Mouse (Mus musculus) heart, embryonic 14.5 days (tissue): ENCODE data around the gene Sorbs1. TPM values are rescaled to one million over a fixed set of nuclear protein-coding genes. Genes with fewer than 3 reads are reported as not detected.
A peak's percentile ranks its signal among the peaks of the same experiment; 100 is the strongest.

Experiments used
- ATAC-seq: fragments of 200-750 bp; cut with Nextera tagmentation; 2 replicates; pipeline ENCODE4 v1.8.0; 2017; ENCODE audit warnings: low read depth, moderate TSS enrichment; ENCODE audit not compliant: insufficient number of reproducible peaks, insufficient read depth, low FRiP score
- H3K27ac ChIP-seq, 2 experiments: fragments of 200-500 bp in 1 of 2; fragments of 300-500 bp in 1 of 2; sonication (generic) in 1 of 2; replicated peaks in 1 of 2; 2 replicates each; pipeline ENCODE4 v1.5.1; 2012 to 2014; ENCODE audit warnings: low read depth in 2 of 2, low read length in 2 of 2, control low read depth in 1 of 2, mild to moderate bottlenecking in 1 of 2, mixed read lengths in 1 of 2; ENCODE audit not compliant: control insufficient read depth in 1 of 2, insufficient read depth in 1 of 2
- H3K27me3 ChIP-seq: fragments of 300-500 bp; sonication (generic); 2 replicates; pipeline ENCODE4 v1.6.1; 2014; ENCODE audit warnings: mild to moderate bottlenecking, low read length, control low read depth; ENCODE audit not compliant: control insufficient read depth, insufficient read depth
- H3K36me3 ChIP-seq: fragments of 300-500 bp; sonication (generic); 2 replicates; pipeline ENCODE4 v1.6.1; 2014; ENCODE audit warnings: mild to moderate bottlenecking, control low read depth, low read length, mixed read lengths; ENCODE audit not compliant: control insufficient read depth, insufficient read depth
- H3K4me1 ChIP-seq, 2 experiments: fragments of 200-500 bp in 1 of 2; fragments of 300-500 bp in 1 of 2; sonication (generic) in 1 of 2; 2 replicates each; pipeline ENCODE4 v1.6.1; 2012 to 2014; ENCODE audit warnings: low read length in 2 of 2, control low read depth in 1 of 2, mixed read lengths in 1 of 2; ENCODE audit not compliant: control insufficient read depth in 2 of 2, insufficient read depth in 2 of 2
- H3K4me2 ChIP-seq: fragments of 300-500 bp; sonication (generic); 2 replicates; pipeline ENCODE4 v1.6.1; 2014; ENCODE audit warnings: mild to moderate bottlenecking, low read length
- H3K4me3 ChIP-seq, 2 experiments: fragments of 200-500 bp in 1 of 2; fragments of 300-500 bp in 1 of 2; sonication (generic) in 1 of 2; 2 replicates each; pipeline ENCODE4 v1.5.1; 2012 to 2014; ENCODE audit warnings: low read length in 2 of 2, mild to moderate bottlenecking in 2 of 2, control low read depth in 1 of 2, low read depth in 1 of 2, moderate library complexity in 1 of 2; ENCODE audit not compliant: control insufficient read depth in 1 of 2, insufficient read depth in 1 of 2
- H3K9ac ChIP-seq: fragments of 300-500 bp; sonication (generic); 2 replicates; pipeline ENCODE4 v1.6.1; 2014; ENCODE audit warnings: mild to moderate bottlenecking, low read length
- H3K9me3 ChIP-seq: fragments of 300-500 bp; sonication (generic); 2 replicates; pipeline ENCODE4 v1.6.1; 2016; ENCODE audit warnings: low read length, control low read depth; ENCODE audit not compliant: control insufficient read depth
- WGBS: fragments of 180-500 bp; shearing (Covaris S2); extraction: QIAGEN DNeasy Blood & Tissue Kit; methylation state at CpG from one replicate; pipeline ENCODE4 v1.1.7; 2014; 5-methylcytosine and 5-hydroxymethylcytosine counted together
- polyA plus RNA-seq: library from polyadenylated mRNA; unstranded; fragments of >200 nt; fragmentation: Nextera tagmentation; extraction: Ambion mirVana; gene quantifications from 2 replicates; pipeline ENCODE4 v1.2.1, GENCODE M21; 2014

Sorbs1 gene
- polyA plus RNA-seq, 1 experiment from 2014 or later: 109 TPM

GRCm38 (mm10) chr19:40455248-40455647 is 58.3 kb downstream of the Sorbs1 start:
- no peak overlapping the region for H3K4me3 ChIP-seq
- WGBS: 92% methylated on average over 4 of the region's 4 CpGs
- no peak for ATAC-seq
- H3K4me2 ChIP-seq: no peak overlapping the region
- H3K27me3 ChIP-seq: no peaks in the 10 kb centered on the region
- H3K36me3 ChIP-seq: peaks cover 14% of the 10 kb centered on the region; the same call in 1 of the 2 replicates
- H3K9ac ChIP-seq: no peak overlapping the region
- no peak overlapping the region for H3K27ac ChIP-seq
- peaks cover 3 to 20% of the 10 kb centered on the region in 2 experiments for H3K4me1 ChIP-seq
- H3K9me3 ChIP-seq: no peaks in the 10 kb centered on the region

GRCm38 (mm10) chr19:40454096-40454495 is 59.5 kb downstream of the Sorbs1 start:
- H3K36me3 ChIP-seq: peaks cover 24% of the 10 kb centered on the region; the same call in 1 of the 2 replicates
- no peaks in the 10 kb centered on the region for H3K9me3 ChIP-seq
- no peak overlapping the region for H3K27ac ChIP-seq
- ATAC-seq: no peak
- no peak overlapping the region for H3K9ac ChIP-seq
- H3K27me3 ChIP-seq: no peaks in the 10 kb centered on the region
- WGBS: 76% methylated on average over 4 of the region's 4 CpGs
- no peak overlapping the region for H3K4me2 ChIP-seq
- peaks cover 0 to 13% of the 10 kb centered on the region in 2 experiments; a peak in 3 of 4 replicates for H3K4me1 ChIP-seq
- H3K4me3 ChIP-seq: no peak overlapping the region

DNA sequence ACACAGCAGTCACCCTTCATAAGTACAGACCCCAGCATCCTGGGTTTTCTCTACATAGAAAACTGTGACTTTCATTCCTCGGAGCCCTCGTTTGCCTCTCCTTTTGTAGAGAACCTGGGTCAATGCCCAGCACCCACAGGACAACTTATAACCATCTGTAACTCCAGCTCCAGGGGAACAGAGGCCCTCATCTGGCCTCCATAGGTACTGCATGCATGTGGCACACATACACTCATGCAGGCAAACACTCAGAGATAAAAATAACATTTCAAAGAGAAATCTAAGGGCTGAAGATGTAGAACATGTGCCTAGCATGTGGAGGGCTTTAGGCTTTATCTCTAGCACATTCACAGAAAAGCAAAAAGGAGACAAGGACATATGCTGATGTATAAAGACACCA is 61.4 kb downstream of the Sorbs1 start:
- Histone ChIP-seq H3K36me3 (peaks cover 37% of the 10 kb centered on the region; the same call in 1 of the 2 replicates), H3K9ac (no peak overlapping the region), H3K4me2 (no peak overlapping the region), H3K4me1 (peaks cover 0 to 13% of the 10 kb centered on the region in 2 experiments; a peak in 3 of 4 replicates), H3K4me3 (no peak overlapping the region), H3K27ac (no peak overlapping the region), H3K27me3 (no peaks in the 10 kb centered on the region), H3K9me3 (no peaks in the 10 kb centered on the region)
- no peak for ATAC-seq
- WGBS: 94% methylated on average over 2 of the region's 2 CpGs

GRCm38 (mm10) chr19:40451307-40451706 is 62.3 kb downstream of the Sorbs1 start:
- no peak overlapping the region for H3K27ac ChIP-seq
- no peaks in the 10 kb centered on the region for H3K9me3 ChIP-seq
- H3K27me3 ChIP-seq: no peaks in the 10 kb centered on the region
- H3K9ac ChIP-seq: no peak overlapping the region
- no peak for ATAC-seq
- no peak overlapping the region for H3K4me2 ChIP-seq
- peaks cover 44% of the 10 kb centered on the region for H3K36me3 ChIP-seq
- WGBS: 88% methylated on average over 6 of the region's 6 CpGs
- peaks cover 0 to 8% of the 10 kb centered on the region in 2 experiments; a peak in 3 of 4 replicates for H3K4me1 ChIP-seq
- H3K4me3 ChIP-seq: no peak overlapping the region

DNA sequence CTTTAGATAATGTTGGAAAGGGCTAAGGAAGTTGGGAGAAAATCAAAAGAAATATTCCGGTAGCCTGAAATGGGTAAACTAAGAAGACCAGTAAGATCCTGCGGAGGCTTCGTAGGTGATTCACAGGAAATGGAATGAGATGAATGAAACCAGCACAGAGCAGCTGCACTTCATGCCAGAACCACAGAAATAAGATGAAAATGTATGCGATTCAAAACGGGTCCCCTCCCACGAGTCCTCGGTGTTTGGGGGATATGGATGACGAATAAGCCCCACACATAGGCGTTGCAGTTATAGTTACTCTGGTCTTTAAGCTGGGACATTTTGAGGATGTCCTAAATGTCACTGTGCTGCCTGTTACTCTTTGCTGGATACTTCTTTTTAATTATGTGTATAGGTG is 67.1 kb downstream of the Sorbs1 start:
- Histone ChIP-seq H3K4me3 (no peak overlapping the region), H3K36me3 (peaks cover 57% of the 10 kb centered on the region), H3K9ac (no peak overlapping the region), H3K4me1 (peaks cover 2 to 24% of the 10 kb centered on the region in 2 experiments), H3K27ac (no peak overlapping the region), H3K9me3 (no peaks in the 10 kb centered on the region), H3K4me2 (no peak overlapping the region), H3K27me3 (no peaks in the 10 kb centered on the region)
- 96% methylated on average over 9 of the region's 9 CpGs for WGBS
- no peak for ATAC-seq

GRCm38 (mm10) chr19:40442377-40442776 is 71.2 kb downstream of the Sorbs1 start:
- Histone ChIP-seq H3K9me3 (no peaks in the 10 kb centered on the region), H3K4me3 (no peak overlapping the region), H3K36me3 (peaks cover 23% of the 10 kb centered on the region), H3K27me3 (no peaks in the 10 kb centered on the region), H3K27ac (peak overlapping the region in 1 of 2 experiments; percentile 29; a peak in 1 of 4 replicates), H3K9ac (no peak overlapping the region), H3K4me2 (no peak overlapping the region), H3K4me1 (peaks cover 22 to 45% of the 10 kb centered on the region in 2 experiments)
- WGBS: 45% methylated on average over 3 of the region's 3 CpGs
- no peak for ATAC-seq

DNA sequence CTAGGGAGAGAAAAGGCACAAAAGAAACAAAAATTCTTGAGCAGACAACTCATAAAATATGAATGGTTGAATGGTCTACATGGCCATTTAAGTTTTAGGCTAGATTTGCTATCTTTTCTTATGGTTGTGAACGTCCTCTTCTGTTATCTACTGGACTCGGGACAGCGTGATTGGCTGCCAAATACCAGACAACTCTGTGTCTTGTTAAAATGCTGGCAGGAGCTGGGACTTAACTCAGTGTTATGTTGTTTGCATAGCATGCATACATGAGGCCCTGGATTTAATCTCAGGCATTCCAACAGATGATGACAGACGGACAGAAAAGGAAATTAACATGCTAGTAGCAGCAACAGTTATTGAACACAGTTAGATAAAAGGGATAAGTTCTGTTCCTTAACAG is 72.6 kb downstream of the Sorbs1 start:
- Histone ChIP-seq H3K4me1 (peaks cover 31 to 59% of the 10 kb centered on the region in 2 experiments), H3K27me3 (no peaks in the 10 kb centered on the region), H3K36me3 (peaks cover 12% of the 10 kb centered on the region), H3K9ac (no peak overlapping the region), H3K9me3 (no peaks in the 10 kb centered on the region), H3K4me3 (no peak overlapping the region), H3K4me2 (no peak overlapping the region), H3K27ac (peak overlapping the region; percentile 70 to 78)
- WGBS: 3% methylated on average over 4 of the region's 4 CpGs
- peak; percentile 49; the same call in 1 of the 2 replicates for ATAC-seq

GRCm38 (mm10) chr19:40438907-40439306 is 74.7 kb downstream of the Sorbs1 start:
- peak overlapping the region in 1 of 2 experiments; percentile 84; a peak in 1 of 4 replicates for H3K27ac ChIP-seq
- no peak overlapping the region for H3K4me3 ChIP-seq
- ATAC-seq: no peak
- 0 out of 2 replicates have a peak, but pooled peaks cover 7% of the 10 kb centered on the region for H3K36me3 ChIP-seq
- no peaks in the 10 kb centered on the region for H3K9me3 ChIP-seq
- no peak overlapping the region for H3K9ac ChIP-seq
- peaks cover 45 to 80% of the 10 kb centered on the region in 2 experiments for H3K4me1 ChIP-seq
- H3K4me2 ChIP-seq: no peak overlapping the region
- WGBS: 80% methylated on average over 10 of the region's 10 CpGs
- no peaks in the 10 kb centered on the region for H3K27me3 ChIP-seq
